Mouse (Mus musculus) kidney, embryonic 14.5 days (tissue): ENCODE measurements around the gene A530016L24Rik. TPM values are rescaled to one million over a fixed set of nuclear protein-coding genes. Genes with fewer than 3 reads are reported as not detected.

ENCODE experiments used
- ATAC-seq: fragments of 200-750 bp; cut with Nextera tagmentation; 2 replicates; pipeline ENCODE4 v1.8.0; 2017; ENCODE audit warnings: moderate number of reproducible peaks, mild to moderate bottlenecking, moderate TSS enrichment, moderate library complexity; ENCODE audit not compliant: low FRiP score, low TSS enrichment
- H3K27ac ChIP-seq: fragments of 300-500 bp; sonication (generic); 2 replicates; pipeline ENCODE4 v1.5.1; 2014; ENCODE audit warnings: low read depth, mild to moderate bottlenecking, low read length, moderate library complexity, mixed read lengths
- H3K27me3 ChIP-seq: fragments of 300-500 bp; sonication (generic); 2 replicates; pipeline ENCODE4 v1.6.1; 2014; ENCODE audit warnings: mild to moderate bottlenecking, low read length; ENCODE audit not compliant: control insufficient read depth, insufficient read depth
- H3K36me3 ChIP-seq: fragments of 300-500 bp; sonication (generic); 2 replicates; pipeline ENCODE4 v1.6.1; 2014; ENCODE audit warnings: low read length, mixed read lengths; ENCODE audit not compliant: control insufficient read depth, insufficient read depth
- H3K4me1 ChIP-seq: fragments of 300-500 bp; sonication (generic); 2 replicates; pipeline ENCODE4 v1.6.1; 2014; ENCODE audit warnings: low read length, mixed read lengths; ENCODE audit not compliant: control insufficient read depth, insufficient read depth
- H3K4me2 ChIP-seq: fragments of 300-500 bp; sonication (generic); replicated peaks from 2 replicates; pipeline ENCODE4 v1.6.1; 2014; ENCODE audit warnings: low read depth, mild to moderate bottlenecking, low read length
- H3K4me3 ChIP-seq: fragments of 300-500 bp; sonication (generic); 2 replicates; pipeline ENCODE4 v1.5.1; 2014; ENCODE audit warnings: mild to moderate bottlenecking, low read length
- H3K9ac ChIP-seq: fragments of 300-500 bp; sonication (generic); 2 replicates; pipeline ENCODE4 v1.6.1; 2014; ENCODE audit warnings: low read depth, mild to moderate bottlenecking, low read length, moderate library complexity
- H3K9me3 ChIP-seq: fragments of 300-500 bp; sonication (generic); 2 replicates; pipeline ENCODE4 v1.6.1; 2016; ENCODE audit warnings: low read length; ENCODE audit not compliant: control insufficient read depth
- WGBS: fragments of 180-500 bp; shearing (Covaris S2); extraction: QIAGEN DNeasy Blood & Tissue Kit; methylation state at CpG from one replicate; pipeline ENCODE4 v1.1.7; 2014; 5-methylcytosine and 5-hydroxymethylcytosine counted together
- polyA plus RNA-seq: library from polyadenylated mRNA; unstranded; fragments of >200 nt; fragmentation: Nextera tagmentation; extraction: Ambion mirVana; gene quantifications from 2 replicates; pipeline ENCODE4 v1.2.1, GENCODE M21; 2014

A530016L24Rik gene
- polyA plus RNA-seq, 1 experiment from 2014 or later = 0.08 TPM

- Histone ChIP-seq H3K27me3 (no peaks in the 10 kb centered on the region; the same call in 1 of the 2 replicates), H3K4me1 (peaks cover 17% of the 10 kb centered on the region; the same call in 1 of the 2 replicates), H3K27ac (no peak overlapping the region), H3K36me3 (no peaks in the 10 kb centered on the region), H3K9ac (no peak overlapping the region), H3K4me3 (no peak overlapping the region), H3K9me3 (no peaks in the 10 kb centered on the region), H3K4me2 (no peak overlapping the region)
- 98% methylated on average over 9 of the region's 9 CpGs for WGBS
- no peak for ATAC-seq
These were observed 287 bp downstream of the A530016L24Rik start for GRCm38 (mm10) chr12:112489535-112489934.

- H3K36me3 ChIP-seq = no peaks in the 10 kb centered on the region
- H3K27me3 ChIP-seq = no peaks in the 10 kb centered on the region; the same call in 1 of the 2 replicates
- no peak overlapping the region for H3K4me2 ChIP-seq
- H3K27ac ChIP-seq = no peak overlapping the region
- H3K9me3 ChIP-seq = no peaks in the 10 kb centered on the region
- H3K4me3 ChIP-seq = no peak overlapping the region
- WGBS = 15% methylated on average over 3 of the region's 3 CpGs
- H3K4me1 ChIP-seq = peaks cover 17% of the 10 kb centered on the region; the same call in 1 of the 2 replicates
- H3K9ac ChIP-seq = no peak overlapping the region
- ATAC-seq = peak; percentile 49; the same call in 1 of the 2 replicates
These were observed 1.2 kb downstream of the A530016L24Rik start for GRCm38 (mm10) chr12:112490444-112490939.

- 74% methylated on average over 5 of the region's 5 CpGs for WGBS
- H3K4me1 ChIP-seq = peaks cover 3% of the 10 kb centered on the region; the same call in 1 of the 2 replicates
- no peaks in the 10 kb centered on the region; the same call in 1 of the 2 replicates for H3K27me3 ChIP-seq
- ATAC-seq = no peak
- no peak overlapping the region for H3K4me2 ChIP-seq
- H3K9me3 ChIP-seq = no peaks in the 10 kb centered on the region
- no peak overlapping the region for H3K4me3 ChIP-seq
- no peak overlapping the region for H3K27ac ChIP-seq
- H3K36me3 ChIP-seq = no peaks in the 10 kb centered on the region
- H3K9ac ChIP-seq = no peak overlapping the region
These were observed 6.9 kb downstream of the A530016L24Rik start for GRCm38 (mm10) chr12:112496136-112496535.

GRCm38 (mm10) chr12:112497731-112498130 is 8.5 kb downstream of the A530016L24Rik start:
- no peak overlapping the region for H3K4me2 ChIP-seq
- H3K27me3 ChIP-seq = no peaks in the 10 kb centered on the region; the same call in none of the 2 replicates
- H3K9ac ChIP-seq = no peak overlapping the region
- no peak overlapping the region for H3K27ac ChIP-seq
- H3K4me1 ChIP-seq = no peaks in the 10 kb centered on the region
- H3K9me3 ChIP-seq = no peaks in the 10 kb centered on the region
- ATAC-seq = no peak
- no peaks in the 10 kb centered on the region for H3K36me3 ChIP-seq
- 81% methylated on average over 8 of the region's 8 CpGs for WGBS
- H3K4me3 ChIP-seq = no peak overlapping the region

- no peak overlapping the region for H3K27ac ChIP-seq
- no peaks in the 10 kb centered on the region; the same call in none of the 2 replicates for H3K27me3 ChIP-seq
- H3K9ac ChIP-seq = no peak overlapping the region
- no peaks in the 10 kb centered on the region for H3K4me1 ChIP-seq
- no peak overlapping the region for H3K4me2 ChIP-seq
- H3K9me3 ChIP-seq = no peaks in the 10 kb centered on the region
- H3K4me3 ChIP-seq = no peak overlapping the region
- no peaks in the 10 kb centered on the region for H3K36me3 ChIP-seq
- no peak for ATAC-seq
- 40% methylated on average over 11 of the region's 11 CpGs for WGBS
These were observed 9.4 kb downstream of the A530016L24Rik start for GRCm38 (mm10) chr12:112498683-112499082.

- Histone ChIP-seq H3K27ac (no peak overlapping the region), H3K9ac (no peak overlapping the region), H3K27me3 (no peaks in the 10 kb centered on the region; the same call in 1 of the 2 replicates), H3K36me3 (no peaks in the 10 kb centered on the region), H3K4me1 (no peaks in the 10 kb centered on the region), H3K9me3 (no peaks in the 10 kb centered on the region), H3K4me2 (no peak overlapping the region), H3K4me3 (no peak overlapping the region)
- WGBS = 41% methylated on average over 19 of the region's 19 CpGs
- no peak for ATAC-seq
These were observed 13.9 kb downstream of the A530016L24Rik start for GRCm38 (mm10) chr12:112503003-112503771.

GRCm38 (mm10) chr12:112506267-112506666 is 17.0 kb downstream of the A530016L24Rik start:
- no peaks in the 10 kb centered on the region for H3K9me3 ChIP-seq
- H3K4me3 ChIP-seq = no peak overlapping the region
- H3K36me3 ChIP-seq = no peaks in the 10 kb centered on the region
- H3K4me1 ChIP-seq = no peaks in the 10 kb centered on the region; the same call in 1 of the 2 replicates
- peaks cover 16% of the 10 kb centered on the region for H3K27me3 ChIP-seq
- no peak for ATAC-seq
- WGBS = 73% methylated on average over 6 of the region's 6 CpGs
- no peak overlapping the region for H3K9ac ChIP-seq
- no peak overlapping the region for H3K4me2 ChIP-seq
- H3K27ac ChIP-seq = no peak overlapping the region

- no peak overlapping the region for H3K4me2 ChIP-seq
- H3K9ac ChIP-seq = no peak overlapping the region
- H3K9me3 ChIP-seq = no peaks in the 10 kb centered on the region
- no peaks in the 10 kb centered on the region; the same call in 1 of the 2 replicates for H3K4me1 ChIP-seq
- H3K27ac ChIP-seq = no peak overlapping the region
- no peaks in the 10 kb centered on the region for H3K36me3 ChIP-seq
- H3K4me3 ChIP-seq = no peak overlapping the region
- no peak for ATAC-seq
- H3K27me3 ChIP-seq = peaks cover 19% of the 10 kb centered on the region; the same call in 1 of the 2 replicates
- 31% methylated on average over 4 of the region's 4 CpGs for WGBS
These were observed 18.0 kb downstream of the A530016L24Rik start for GRCm38 (mm10) chr12:112507264-112507663.

- ATAC-seq = no peak
- Histone ChIP-seq H3K27me3 (peaks cover 19% of the 10 kb centered on the region; the same call in 1 of the 2 replicates), H3K4me2 (no peak overlapping the region), H3K4me3 (no peak overlapping the region), H3K27ac (no peak overlapping the region), H3K9ac (no peak overlapping the region), H3K36me3 (no peaks in the 10 kb centered on the region), H3K9me3 (no peaks in the 10 kb centered on the region), H3K4me1 (no peaks in the 10 kb centered on the region; the same call in 1 of the 2 replicates)
- WGBS = 83% methylated on average over 3 of the region's 3 CpGs
These were observed 18.7 kb downstream of the A530016L24Rik start for GRCm38 (mm10) chr12:112507984-112508383.
